26 mouse cellular contexts compared by ENCODE assay signal in genomic region chr8:115747426-115747825, GRCm38 (mm10).
"Had no signal": no experiment of that assay in that cellular context is flagged by ENCODE, and none has a peak within 500 bp of the region (broad histone marks: within the 10 kb centered on the region; RNA-seq: fewer than 3 reads in every experiment).

No protein-coding gene starts in this region.

- H3K4me3 ChIP-seq: heart, adult 2 months; heart, embryonic 13.5 days; heart, embryonic 15.5 days; hindbrain, embryonic 13.5 days; hindbrain, embryonic 15.5 days; kidney, embryonic 15.5 days; left cerebral cortex, adult 2 months; limb, embryonic 13.5 days; limb, embryonic 15.5 days; liver, embryonic 12.5 days had no signal

- ATAC-seq: hindbrain, postnatal 0 days; intestine, embryonic 16.5 days; liver, embryonic 12.5 days had no signal

- H3K4me1 ChIP-seq: heart, embryonic 15.5 days; hindbrain, embryonic 13.5 days; hindbrain, embryonic 15.5 days; kidney, embryonic 15.5 days; limb, embryonic 13.5 days; limb, embryonic 15.5 days; liver, embryonic 12.5 days had no signal

- H3K27me3 ChIP-seq: heart, embryonic 13.5 days; hindbrain, embryonic 15.5 days; kidney, embryonic 15.5 days; limb, embryonic 13.5 days; limb, embryonic 15.5 days; liver, embryonic 12.5 days had no signal

- H3K4me2 ChIP-seq: heart, embryonic 11.5 days; heart, embryonic 13.5 days; heart, embryonic 15.5 days; hindbrain, embryonic 13.5 days; hindbrain, embryonic 15.5 days; kidney, embryonic 15.5 days; limb, embryonic 13.5 days; limb, embryonic 15.5 days; liver, embryonic 12.5 days had no signal

- DNase-seq: gastrocnemius, postnatal 14 days; gastrocnemius, postnatal 36 days; heart, adult 11 months; heart, adult 2 months; heart, postnatal 14 days; heart, postnatal 36 days; kidney, adult 11 months; kidney, adult 2 months; kidney, adult 9 months; kidney, postnatal 14 days; kidney, postnatal 36 days; left cerebral cortex, postnatal 4 days had no signal

- H3K9me3 ChIP-seq: heart, embryonic 13.5 days; heart, embryonic 15.5 days; hindbrain, embryonic 13.5 days; hindbrain, embryonic 15.5 days; kidney, embryonic 15.5 days; limb, embryonic 15.5 days; liver, embryonic 12.5 days had no signal

- H3K27ac ChIP-seq: heart, adult 2 months; heart, embryonic 13.5 days; heart, embryonic 15.5 days; hindbrain, embryonic 13.5 days; hindbrain, embryonic 15.5 days; hindbrain, postnatal 0 days; kidney, embryonic 15.5 days; kidney, postnatal 0 days; left cerebral cortex, adult 2 months; limb, embryonic 13.5 days; limb, embryonic 15.5 days; liver, embryonic 12.5 days; liver, embryonic 14.5 days had no signal

- H3K9ac ChIP-seq: heart, embryonic 13.5 days; heart, embryonic 15.5 days; hindbrain, embryonic 13.5 days; hindbrain, embryonic 15.5 days; kidney, embryonic 15.5 days; limb, embryonic 13.5 days; limb, embryonic 15.5 days; liver, embryonic 12.5 days; liver, embryonic 14.5 days had no signal

- H3K36me3 ChIP-seq: heart, embryonic 13.5 days; heart, embryonic 15.5 days; hindbrain, embryonic 13.5 days; hindbrain, embryonic 15.5 days; kidney, embryonic 15.5 days; limb, embryonic 13.5 days; limb, embryonic 15.5 days; liver, embryonic 12.5 days had no signal
